Mouse (Mus musculus) layer of hippocampus, adult 8-10 months (tissue): ENCODE results near the gene Arhgef39. TPM values are rescaled to one million over a fixed set of nuclear protein-coding genes. Genes with fewer than 3 reads are reported as not detected.

ENCODE experiments used
- DNase-seq, 2 experiments: peaks; one replicate each; pipeline ENCODE4 v3.0.0; 2022; ENCODE audit warnings: low spot score in 2 of 2
- total RNA-seq, 4 experiments: library from RNA; stranded (reverse); gene quantifications; 2 replicates each; pipeline ENCODE4 v1.2.4; 2022

Gene Arhgef39
- total RNA-seq: 1 to 10 TPM in 1 of 4 experiments, not detected in 3; 1.0 TPM

DNA sequence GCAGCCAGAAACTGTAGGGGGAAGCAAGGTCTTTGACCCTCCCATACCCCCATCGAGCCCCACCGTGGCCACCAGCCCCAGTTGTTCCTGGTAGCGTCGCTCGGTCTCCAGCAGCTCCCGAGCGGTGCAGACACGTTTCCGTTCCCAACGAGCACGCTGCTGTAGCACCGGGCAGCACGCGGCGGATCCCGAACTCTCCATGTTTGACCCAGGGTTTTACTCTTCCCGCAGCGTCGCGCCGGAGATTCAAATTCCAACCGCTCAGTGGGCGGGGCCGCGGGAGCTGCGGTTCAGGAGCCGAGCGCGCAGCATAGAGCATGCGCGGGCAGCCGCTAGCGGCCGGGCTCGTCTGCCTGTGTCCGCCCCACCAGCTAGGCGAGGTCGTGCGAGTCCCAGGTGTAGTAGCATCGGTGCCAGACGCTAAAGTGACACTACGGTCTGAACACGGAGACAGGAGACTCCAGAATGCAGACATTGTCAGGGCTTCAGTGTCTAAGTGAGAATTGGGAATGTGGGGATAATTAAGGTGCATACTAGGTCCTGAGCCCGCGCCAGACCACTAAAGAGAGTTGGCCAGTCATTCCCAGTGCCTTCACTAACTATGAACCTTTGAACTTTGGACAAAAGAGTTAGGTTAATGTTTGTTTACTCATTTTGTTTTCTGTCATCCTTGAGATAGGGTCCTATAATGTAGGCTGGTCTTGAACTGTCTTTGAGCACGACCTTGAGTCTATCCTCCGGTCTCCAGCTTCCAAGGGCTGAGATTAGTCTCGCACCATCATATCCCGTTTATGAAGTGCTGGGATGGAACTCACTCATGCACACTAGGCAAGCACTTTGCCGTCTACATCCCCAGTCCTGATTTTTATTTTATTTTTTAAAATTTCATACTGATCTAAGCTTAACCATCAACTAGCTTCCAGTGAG, at the start of gene Arhgef39:
Arhgef39 (minus strand) TSS at position 289 of the 927 bp plus-strand sequence.
- peak in 1 of 2 experiments; percentile 61 for DNase-seq

DNA sequence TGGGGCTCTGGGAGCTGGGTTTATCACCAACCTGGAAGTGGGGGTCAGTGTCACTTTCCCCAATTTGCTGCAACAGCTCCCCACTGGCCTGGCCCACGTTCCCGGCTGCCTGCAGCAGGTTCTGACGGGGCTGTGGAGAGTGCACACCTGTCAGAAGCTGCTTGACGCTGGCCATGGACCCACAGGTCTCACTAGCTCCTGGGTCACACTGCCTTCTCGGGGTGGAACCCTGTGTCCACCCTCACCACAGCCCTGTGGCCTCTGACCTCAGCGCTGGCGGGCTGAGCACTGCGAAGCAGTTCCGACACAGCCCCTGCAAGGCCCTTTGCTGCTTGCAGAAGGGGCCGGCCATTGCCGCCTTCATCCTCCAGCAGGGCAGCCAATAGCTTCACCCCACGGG, 49.6 kb upstream of the Arhgef39 start:
- DNase-seq: no peak

DNA sequence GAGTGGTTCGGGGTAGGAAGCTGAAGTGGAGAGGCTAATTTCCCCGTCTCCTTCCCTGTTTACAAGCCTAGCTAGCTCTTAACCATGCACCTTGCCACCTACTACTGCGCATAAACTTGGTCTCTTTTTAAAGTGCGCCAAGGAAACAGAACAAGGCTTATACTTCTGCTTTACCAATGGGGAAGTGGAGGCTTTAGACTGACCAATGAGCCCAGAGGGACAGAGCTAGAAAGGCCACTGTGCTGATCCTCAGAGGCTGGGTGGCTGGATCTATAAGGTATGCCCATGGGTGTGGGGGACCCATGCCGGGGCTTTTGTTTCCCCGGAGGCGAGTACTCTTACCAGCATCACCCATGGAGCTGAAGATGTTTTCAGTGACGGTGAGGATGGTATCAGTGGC, 47.7 kb upstream of the Arhgef39 start:
- no peak for DNase-seq

DNA sequence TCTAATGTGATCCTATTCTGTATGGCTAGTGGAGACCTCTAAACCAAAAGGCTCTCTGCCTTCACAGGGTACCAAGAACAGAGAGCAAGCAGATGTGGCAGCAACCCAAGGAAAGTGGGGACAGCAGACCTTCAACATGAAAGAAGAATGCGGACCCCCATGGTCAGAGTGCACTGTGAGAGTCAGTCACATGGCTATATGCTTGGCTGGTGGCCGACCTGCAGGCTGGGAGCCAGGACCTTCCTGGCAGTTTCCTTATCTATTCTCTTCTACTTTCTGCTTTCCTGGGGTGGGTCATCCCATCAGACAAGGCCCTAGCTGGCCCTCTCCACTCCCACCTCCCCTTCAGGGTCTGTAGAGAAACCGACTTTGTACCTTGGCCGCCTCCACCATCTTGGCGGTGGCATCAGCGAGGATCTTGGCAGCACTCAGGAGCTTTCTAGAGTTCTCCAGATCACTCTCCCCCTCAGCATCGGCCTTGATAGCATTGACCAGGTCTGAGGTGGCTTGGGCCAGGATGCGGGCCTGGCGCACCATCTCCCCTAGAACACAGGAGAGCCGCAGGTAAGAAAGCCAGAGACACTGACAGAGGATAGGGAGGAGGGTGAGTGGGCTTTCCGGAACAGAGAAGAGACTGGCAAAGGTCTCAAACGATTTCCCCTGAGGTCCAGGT, 47.0 kb upstream of the Arhgef39 start:
- no peak for DNase-seq

DNA sequence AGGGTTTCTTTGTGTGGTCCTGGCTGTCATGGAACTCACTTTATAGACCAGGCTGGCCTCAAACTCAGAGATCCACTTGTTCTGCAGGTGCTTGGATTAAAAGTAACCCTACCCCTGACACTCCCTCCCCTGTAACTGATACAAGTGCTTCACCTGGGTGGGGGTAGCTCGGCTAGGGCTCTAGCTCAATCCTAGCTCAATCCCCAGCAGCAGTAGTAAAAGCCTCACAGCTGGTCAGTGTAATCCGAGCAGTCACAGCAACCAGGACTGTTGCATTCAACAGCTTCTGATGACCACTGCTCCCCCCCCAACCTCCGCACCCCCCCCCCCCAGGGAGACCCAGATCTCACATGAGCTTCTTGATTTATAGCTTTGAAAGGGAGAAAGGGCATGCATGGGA, 42.5 kb upstream of the Arhgef39 start:
- DNase-seq: no peak

DNA sequence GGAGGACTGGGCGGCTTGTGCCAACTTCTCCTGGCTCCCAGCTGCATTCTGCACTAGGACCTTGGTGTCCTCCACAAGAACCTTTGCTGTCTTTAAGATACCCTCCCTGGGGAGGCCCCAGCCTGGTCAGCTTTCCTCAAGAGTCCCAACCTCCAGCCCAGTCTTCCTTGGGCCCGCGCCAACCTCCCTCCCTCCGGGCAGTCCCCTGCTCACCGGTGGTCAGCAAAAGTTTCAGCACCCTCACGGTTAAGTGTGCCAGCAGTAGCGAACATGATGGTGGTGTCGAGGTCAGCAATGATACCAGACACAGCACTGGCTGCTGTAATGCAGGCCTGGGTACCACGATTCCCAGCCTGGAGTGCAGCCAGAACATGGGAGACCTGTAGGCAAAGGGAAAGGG, 36.5 kb upstream of the Arhgef39 start:
- no peak for DNase-seq

DNA sequence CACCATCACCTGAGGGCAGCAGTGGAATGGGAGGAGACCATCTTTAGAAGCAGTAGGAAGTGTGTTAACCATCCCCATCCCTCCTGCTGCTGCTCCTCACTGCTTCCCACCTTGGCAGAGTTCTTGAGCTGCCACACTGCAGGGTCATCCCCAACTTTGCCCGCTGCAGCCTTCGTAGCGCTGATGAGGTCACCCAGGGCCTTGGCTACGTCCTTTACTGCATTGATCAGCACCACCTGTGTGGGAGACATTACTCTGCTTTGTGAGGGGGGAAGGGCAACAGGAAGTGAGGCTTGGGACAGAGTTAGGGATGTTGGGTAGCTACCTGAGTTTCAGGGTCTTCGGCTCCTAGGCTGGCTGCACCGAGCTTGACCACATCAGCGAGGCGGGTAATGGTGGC, 36.1 kb upstream of the Arhgef39 start:
- no peak for DNase-seq

DNA sequence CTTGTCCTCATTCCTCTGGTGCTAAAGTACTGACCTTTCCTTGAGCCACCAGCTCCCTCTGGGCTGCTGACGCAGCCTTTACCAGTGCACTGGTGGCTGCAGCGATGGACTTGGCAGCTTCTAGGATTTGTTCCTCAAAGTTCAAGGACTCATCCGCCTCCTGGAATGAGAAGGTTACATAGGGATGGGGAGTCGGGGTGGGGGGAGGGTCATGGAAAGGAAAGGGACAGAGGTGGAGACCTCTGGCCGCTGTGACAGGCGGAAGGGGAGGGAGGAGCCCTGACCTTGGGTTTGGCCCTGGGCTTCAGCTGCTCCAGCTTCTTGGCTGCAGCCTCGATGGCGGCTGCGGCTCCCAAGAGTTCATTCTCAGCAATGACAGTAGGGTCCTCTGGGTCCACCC, 33.8 kb upstream of the Arhgef39 start:
- no peak for DNase-seq

DNA sequence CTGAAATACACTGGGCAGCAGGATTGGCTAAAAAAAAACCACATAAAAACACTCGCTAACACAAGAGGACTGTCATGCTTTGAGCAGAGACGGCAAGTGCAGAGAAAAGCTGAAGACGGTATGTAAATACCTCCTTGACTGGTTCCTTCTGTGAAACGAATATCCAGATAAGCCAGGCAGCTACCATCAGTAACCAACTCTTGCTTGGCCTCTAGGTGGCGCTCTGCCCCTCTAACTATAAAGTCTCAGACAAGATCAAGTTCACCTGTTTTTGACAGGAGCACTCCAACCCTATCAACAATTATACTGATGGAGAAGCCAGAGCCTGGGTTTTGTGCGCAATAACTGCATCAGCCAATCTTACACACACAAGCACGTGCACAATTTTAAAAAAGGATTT, 31.1 kb upstream of the Arhgef39 start:
- DNase-seq: peak; percentile 37 to 72

DNA sequence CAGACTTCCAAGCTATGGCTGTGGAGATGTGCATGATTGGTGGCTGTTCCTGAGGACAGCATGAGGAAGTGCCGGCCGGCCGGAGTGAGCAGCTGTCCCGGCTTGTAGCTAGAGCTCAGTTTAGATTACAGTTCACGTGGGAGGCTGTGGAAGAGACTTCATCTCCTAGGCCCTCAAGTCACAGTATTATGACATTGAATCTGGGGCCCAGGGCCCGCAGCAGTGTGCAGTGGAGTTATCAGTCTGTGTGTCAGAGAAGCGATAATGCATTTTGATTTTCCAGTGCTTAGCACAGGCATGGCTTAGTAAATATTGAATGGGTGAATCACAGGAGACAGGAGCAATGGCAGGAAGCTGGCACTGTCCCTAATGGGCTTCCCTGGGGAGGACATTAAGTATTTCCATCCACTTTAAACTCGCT, 30.6 kb upstream of the Arhgef39 start:
- no peak for DNase-seq

DNA sequence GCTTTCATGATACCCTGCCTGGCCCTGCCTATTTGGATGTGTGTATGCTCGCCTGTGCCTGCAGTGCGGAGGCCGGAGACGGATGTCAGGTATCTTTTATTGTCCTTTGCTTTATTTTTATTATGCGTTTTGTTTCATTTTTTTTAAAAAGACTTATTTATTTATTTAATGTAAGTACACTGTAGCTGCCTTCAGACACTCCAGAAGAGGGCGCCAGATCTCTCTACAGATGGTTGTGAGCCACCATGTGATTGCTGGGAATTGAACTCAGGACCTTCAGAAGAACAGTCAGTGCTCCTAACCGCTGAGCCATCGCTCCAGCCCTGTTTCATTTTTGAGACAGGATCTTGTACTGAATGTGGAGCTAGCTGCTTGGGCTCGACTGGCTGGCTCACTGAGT, 29.0 kb upstream of the Arhgef39 start:
- no peak for DNase-seq

DNA sequence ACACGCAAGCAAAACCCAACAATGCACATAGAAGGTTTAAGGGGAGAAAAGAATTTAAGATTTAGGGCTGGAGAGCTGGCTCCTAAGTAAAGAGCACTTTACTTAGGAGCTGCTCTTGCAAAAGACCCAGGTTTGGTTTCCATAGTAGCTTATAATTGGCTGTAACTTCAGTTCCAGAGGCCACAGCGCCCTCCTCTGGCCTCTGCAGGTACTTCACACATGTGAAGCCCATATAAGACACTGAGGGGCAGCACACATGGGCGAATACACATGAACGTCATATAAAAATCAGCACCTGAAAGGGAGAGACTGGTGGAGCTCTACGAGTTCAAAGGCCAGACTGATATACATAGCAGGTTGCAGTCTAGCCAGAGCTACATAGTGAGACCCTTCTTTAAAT, 28.4 kb upstream of the Arhgef39 start:
- no peak for DNase-seq

DNA sequence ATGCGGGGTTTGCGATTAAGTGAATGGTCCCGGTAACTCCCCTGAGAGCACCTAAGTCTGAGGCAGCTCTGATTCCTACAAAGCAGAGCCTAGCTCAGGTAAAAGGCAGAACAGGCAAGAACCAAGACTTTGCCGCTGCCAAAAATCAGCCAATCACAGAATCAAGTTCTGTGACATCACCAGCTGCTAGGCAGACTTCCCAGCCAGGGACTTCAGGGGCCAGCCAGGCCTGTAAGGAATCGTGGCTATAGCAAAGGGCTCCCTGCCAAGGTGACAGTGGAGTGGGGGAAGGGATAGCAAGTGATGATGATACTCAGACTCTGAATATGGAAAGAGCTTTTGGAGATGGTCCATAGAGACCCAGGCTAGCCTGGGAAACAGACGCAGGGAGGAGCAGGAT, 20.5 kb upstream of the Arhgef39 start:
- peak; percentile 67 to 87 for DNase-seq

DNA sequence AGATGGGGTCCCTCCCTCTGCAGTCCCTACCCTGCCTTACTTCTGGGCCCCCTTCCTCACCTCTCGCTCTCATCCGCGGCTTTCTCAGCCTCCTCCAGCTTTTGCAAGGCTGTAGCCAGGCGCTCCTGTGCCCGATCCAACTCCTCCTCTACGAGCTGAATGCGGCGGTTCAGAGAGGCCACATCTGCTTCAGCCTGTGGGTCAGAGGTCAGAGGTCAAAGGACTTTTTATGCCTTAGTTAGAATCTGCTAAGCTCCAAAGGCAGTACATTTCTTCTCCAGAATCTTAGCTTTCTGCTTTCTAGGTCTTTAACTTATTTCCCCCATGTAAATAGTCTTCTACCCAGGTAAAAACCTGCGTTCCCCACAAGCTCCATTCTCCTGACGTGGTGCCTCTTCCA, 20.1 kb upstream of the Arhgef39 start:
- DNase-seq: no peak

DNA sequence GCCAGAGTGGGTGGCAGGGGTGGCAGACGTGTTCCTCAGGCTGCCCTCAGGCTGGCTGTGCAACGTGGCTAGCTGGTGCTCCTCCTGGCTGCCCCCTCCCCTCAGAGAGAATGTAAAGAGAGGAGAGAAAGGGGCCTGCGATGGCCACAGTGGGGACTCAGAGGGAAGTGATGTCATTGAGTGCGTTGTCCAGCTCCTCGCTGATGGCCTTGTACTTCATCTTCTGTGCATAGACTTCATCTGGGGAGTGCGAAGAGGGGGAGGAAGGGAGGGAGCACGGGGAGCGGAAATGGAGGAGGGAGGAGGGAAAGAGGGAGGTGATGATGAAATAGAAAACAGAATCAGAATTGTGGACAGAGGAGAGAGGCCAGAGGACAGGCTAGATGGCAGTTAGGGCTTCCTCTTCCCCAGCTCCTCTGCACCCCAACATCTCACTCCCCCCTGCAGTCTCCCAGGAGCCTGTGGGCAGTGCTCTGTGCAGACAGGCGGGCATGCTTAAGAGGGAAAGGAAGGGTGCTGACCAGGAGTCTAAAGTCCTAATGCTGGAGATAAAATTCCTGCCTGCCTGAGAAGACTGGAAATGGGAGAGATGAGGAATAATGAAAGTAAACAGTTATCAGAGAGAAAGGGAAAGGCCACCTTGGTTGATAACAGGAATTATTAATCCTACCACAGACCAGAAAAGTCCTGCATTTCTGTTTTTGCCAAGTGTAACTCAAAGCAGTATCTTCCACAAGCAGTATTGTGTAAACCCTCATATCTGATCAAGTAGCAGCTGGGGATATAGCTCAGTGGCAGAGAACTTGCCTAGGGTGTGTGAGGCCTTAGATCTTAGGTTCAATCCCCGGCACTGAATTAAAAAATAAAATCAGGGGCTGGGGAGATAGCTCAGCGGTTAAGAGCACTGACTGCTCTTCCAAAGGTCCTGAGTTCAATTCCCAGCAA, 16.5 kb upstream of the Arhgef39 start:
- no peak for DNase-seq

DNA sequence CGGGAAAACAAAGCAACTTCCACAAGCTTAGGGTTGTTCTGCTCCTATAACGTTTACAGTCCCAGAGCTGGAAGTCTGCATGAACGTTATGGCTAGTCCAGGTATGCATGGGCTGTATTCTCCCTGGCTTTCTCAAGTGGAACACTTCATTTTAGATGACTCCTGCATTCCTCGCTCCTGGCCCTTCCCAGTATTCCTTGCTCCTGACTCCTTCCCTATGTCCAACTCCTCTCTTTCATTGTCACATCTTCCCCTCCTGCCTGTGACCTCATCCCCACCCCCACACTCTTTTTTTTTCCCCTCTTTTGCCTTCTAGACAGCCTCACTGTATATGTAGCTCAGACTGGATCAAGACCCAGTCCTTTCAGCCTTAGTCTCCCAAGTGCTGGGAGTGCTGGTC, 14.3 kb upstream of the Arhgef39 start:
- DNase-seq: no peak

DNA sequence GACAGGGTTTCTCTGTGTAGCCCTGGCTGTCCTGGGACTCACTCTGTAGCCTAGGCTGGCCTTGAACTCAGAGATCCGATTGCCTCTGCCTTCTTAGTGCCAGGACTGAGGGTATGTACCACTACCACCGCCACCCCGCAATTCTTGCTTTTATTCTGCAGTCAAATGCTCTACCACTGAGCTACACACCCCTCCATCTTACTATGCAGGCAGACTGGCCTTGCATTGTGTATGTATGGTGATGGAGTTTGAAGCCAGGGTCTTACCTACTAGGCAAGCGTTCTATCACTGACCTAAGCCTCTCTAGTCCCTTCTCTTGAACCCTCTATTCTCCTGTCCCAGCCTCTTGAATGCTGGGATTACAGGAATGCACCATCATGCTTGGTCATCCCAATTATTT, 13.8 kb upstream of the Arhgef39 start:
- no peak for DNase-seq

DNA sequence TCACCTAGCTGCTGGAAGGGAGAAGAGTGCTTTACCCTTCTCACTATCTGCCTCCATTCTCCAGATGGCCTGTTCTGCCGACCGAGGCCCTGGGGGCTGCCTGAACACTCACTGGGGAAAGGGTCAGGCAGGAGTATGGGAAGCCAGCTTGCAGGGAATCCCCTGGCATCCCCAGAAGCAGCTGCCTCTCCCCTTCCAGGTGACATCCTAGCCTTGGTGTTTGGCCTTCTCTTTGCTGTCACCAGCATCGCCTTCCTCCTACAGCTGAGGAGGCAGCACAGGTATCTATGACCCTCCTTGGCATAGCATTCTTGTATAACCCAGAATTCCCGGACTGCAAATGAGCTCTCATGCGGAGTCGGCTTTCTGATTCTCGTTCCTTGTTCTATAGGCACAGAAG, 13.2 kb upstream of the Arhgef39 start:
- no peak for DNase-seq

DNA sequence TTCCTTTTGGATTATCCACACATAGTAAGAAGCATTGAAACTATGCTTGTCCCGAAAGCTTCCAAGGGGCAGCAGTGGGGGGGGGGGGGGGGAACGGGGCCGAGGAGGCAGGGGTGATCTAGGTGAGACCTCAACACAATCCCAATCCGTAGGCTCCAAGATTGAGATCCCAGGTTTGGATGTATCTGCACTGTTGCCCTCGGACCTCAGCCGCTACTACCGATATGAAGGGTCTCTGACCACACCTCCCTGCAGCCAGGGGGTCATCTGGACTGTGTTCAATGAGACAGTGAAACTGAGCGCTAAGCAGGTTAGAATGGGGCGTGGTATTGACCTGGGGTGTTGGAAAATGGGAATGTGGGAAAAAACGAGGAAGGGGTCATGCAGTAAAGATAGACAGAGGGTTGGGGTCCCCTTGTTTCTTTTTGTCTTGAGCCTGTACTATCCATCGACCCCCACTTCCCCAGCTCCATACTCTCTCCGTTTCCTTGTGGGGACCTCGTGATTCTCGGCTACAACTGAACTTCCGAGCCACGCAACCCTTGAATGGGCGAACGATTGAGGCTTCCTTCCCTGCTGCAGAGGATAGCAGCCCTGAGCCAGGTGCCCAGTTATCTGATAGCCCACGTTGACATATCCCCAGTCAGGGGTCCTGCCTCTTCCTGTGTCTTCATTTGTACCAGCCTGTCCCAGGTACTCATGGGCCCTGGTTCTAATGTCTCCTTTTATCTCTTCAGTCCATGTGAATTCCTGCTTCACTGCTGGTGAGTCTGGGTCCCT, 12.4 kb upstream of the Arhgef39 start:
- no peak for DNase-seq

DNA sequence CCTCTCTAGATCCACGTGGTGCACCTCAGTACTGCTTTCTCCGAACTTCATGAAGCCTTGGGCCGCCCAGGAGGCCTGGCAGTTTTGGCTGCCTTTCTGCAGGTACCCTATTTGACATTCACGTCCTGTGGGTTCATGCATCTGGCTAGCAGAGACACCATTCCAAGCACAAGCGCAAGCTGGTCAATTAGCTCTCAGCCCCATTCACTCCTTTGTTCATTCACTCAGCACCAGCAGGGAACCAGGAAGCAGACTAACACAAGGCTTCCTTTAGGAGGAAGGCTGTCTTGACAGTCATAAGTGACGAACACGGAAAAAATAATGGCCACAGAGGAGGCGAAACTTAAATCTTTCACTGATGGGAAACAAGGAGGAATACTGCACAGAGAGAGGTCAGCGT, 9.6 kb upstream of the Arhgef39 start:
- no peak for DNase-seq

DNA sequence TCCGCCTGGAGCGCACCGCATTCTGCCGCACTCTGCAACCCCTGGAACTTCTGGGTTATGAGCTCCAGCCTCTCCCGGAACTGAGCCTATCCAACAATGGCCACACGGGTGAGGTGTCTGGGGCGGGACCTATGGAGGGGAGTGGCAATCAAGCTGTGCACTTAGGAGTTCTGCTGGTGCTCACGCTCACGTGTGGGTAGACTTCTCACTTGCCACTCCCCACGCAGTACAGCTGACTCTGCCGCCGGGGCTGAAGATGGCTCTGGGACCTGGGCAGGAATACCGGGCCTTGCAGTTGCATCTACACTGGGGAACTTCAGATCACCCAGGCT, 9.1 kb upstream of the Arhgef39 start:
- DNase-seq: no peak
